Mouse (Mus musculus) gonadal fat pad, adult 2 months (tissue): ENCODE results near the gene Arhgap22. TPM values are rescaled to one million over a fixed set of nuclear protein-coding genes. Genes with fewer than 3 reads are reported as not detected.

Source experiments
- DNase-seq: peaks from one replicate; pipeline ENCODE4 v3.0.0-alpha.2; 2012; ENCODE audit warnings: low read depth
- polyA plus RNA-seq: library from polyadenylated mRNA; depleted of rRNA; stranded (reverse); fragments of >200 nt; gene quantifications from 2 replicates; pipeline ENCODE4 v1.2.3, GENCODE M21; 2012

Gene Arhgap22
- polyA plus RNA-seq, 1 experiment = 5.4 TPM

DNA sequence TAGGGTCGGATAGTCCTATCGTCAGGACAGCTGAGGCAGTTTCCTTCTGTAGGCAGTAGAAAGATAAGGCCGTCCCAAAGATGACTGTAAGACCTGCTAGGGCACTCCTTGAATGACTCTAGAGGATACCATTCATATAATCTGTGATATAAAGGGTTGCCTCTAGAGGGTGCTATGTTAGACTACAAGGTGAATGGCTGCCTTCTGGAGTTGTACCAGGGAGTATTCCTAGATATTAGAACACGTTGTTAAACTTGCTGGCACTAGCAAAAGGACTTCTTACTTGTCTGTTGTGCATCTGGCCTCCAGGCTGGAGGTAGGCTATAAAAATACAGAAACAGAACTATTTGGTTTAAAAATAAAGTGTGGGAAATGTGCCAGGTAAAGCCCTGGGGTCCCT is 117.2 kb downstream of the Arhgap22 start:
- DNase-seq = no peak

GRCm38 (mm10) chr14:33331627-33332026 is 117.8 kb downstream of the Arhgap22 start:
- no peak for DNase-seq

DNA sequence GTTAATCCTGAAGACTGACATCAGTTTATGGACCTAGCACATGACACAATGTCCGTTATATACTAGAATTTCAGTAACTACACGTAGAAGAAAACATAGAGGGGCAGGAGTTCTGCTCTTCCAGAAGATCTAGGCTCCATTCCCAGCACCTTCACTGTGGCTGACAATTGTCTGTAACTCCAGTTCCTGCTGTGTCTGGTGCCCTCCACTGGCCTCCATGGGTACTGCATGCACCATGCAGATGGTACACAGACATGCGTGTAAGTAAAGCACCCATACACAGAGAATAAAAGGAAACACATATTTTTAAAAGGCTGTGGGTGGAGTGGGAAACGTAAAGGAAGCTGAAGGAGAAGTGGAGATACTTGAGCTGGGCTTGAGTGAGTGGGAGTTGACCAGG is 120.0 kb downstream of the Arhgap22 start:
- DNase-seq = no peak

DNA sequence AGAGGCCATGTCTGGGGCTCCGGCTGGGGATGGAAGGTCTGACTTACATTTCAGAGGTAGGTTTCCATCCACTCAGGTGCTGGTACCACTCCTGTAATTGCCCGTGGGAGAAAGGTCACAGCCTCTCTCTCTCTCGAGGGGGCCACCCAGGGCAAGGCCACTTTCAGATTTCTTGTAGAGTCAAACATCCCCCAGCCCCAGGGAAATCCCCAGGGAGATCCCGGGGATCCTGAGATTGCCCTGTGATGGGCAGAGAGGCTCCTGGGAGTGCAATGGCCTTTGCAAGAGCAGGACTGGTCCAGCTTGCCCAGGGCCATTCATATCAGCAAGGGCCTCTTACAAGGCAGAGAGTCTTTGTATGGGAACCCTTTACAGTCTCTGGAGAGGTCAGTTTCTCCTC is 120.6 kb downstream of the Arhgap22 start:
- DNase-seq = no peak

DNA sequence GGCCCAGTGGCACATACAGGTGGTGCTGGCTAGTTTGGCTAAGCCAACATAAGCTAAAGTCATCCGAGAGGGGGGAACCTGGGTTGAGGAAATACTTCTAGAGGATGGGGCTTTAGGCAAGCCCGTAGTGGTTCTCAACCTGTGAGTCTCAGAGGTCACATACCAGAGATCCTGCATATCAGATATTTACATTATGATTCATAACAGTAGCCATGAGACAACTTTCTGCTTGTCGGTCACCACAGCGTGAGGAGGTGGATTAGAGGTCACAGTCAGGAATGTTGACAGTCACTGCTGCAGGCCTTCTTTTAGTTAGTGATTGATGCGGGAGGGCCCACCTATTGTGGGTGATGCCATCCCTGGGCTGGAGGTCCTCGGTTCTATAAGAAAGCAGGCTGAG is 121.9 kb downstream of the Arhgap22 start:
- no peak for DNase-seq

GRCm38 (mm10) chr14:33338684-33339083 is 124.9 kb downstream of the Arhgap22 start:
- no peak for DNase-seq

DNA sequence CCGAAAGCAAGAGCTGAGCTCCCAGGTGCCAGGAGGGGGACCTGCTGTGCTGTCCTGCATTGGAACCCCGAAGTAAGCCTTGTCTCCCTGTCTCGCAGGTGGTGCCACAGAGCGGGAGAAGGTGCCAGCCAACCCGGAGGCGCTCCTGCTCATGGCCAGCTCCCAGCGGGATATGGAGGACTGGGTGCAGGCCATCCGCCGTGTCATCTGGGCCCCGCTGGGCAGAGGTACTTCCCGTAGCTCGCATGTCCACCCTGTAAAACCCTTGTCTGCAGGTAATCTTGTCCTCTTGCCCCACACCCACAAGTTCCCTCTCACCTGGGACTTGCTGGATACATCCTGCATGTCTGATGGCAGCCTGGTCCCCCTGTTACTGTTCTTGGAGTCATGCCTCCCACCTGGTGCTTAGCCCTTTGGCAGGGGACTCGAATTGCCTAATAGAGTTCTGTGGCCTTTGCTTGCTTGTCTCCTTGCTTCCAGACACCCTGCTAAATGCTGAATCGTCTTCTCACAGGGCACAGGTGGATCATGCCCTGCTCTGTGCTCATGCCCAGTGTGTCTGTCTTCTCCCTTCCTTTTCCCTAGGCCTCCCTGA is 129.4 kb downstream of the Arhgap22 start:
- DNase-seq = no peak

DNA sequence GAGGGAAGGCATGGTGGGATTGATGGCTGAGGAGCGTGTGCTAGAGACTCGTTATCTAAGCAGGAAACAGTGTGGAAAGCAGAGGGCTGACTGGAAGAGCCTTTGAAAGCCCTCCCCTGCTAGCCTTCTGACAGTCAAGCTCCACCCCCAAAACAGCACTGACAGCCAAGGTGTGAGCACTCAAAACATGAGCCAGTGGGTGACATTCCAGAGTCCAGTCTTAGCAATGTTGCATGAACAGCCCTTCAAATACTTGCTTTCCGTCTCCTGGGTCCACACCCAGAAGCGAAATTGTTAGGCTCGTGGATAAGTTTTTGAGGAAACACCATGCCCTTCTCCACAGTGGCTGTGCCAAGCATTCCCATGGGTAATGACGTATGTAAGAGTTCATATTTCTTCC is 132.7 kb downstream of the Arhgap22 start:
- no peak for DNase-seq

GRCm38 (mm10) chr14:33347738-33348137 is 133.9 kb downstream of the Arhgap22 start:
- no peak for DNase-seq

DNA sequence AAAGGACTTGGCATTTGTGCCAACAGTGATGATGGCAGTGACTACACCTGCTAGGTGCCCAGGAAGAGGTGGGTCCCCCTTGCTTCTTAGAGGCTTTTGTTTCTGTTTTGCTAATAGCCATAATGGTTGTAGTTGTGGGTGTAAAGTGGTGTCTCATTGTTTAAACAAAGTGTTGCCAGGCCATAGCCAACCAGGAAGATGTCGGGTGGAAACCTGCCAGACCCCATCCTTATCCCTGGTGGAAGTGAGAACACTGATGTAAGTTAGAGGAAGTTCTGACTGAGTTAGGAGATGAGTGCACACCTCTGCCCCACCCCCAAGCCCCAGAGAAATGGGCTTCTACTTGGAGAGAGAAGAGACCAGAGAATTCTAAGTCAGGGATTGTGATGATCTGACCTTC is 134.3 kb downstream of the Arhgap22 start:
- DNase-seq = no peak

GRCm38 (mm10) chr14:33351019-33351418 is 137.2 kb downstream of the Arhgap22 start:
- DNase-seq = no peak

- DNase-seq = peak; percentile 76
These were observed 138.3 kb downstream of the Arhgap22 start for GRCm38 (mm10) chr14:33351984-33352722.

GRCm38 (mm10) chr14:33352890-33353289 is 139.1 kb downstream of the Arhgap22 start:
- DNase-seq = no peak

DNA sequence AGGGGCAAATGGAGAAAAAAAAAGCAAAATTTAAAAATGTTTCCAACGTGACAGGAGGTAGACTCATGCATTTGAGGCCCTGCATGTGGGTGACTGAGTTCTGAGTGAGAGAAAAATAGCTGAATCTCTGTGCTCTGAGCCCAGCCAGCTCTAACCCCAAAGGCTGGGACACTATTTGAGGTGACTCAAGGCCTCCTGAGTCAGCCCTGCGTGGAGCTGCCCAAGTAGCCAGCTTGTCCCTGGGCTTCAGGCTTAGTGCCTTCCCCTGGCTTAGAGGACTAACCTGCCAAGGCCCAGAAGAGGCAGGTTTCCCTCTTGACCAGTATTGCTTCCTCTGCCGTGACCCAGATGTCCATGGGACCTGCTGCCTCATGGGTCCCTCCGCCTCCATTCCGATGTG is 141.4 kb downstream of the Arhgap22 start:
- no peak for DNase-seq

DNA sequence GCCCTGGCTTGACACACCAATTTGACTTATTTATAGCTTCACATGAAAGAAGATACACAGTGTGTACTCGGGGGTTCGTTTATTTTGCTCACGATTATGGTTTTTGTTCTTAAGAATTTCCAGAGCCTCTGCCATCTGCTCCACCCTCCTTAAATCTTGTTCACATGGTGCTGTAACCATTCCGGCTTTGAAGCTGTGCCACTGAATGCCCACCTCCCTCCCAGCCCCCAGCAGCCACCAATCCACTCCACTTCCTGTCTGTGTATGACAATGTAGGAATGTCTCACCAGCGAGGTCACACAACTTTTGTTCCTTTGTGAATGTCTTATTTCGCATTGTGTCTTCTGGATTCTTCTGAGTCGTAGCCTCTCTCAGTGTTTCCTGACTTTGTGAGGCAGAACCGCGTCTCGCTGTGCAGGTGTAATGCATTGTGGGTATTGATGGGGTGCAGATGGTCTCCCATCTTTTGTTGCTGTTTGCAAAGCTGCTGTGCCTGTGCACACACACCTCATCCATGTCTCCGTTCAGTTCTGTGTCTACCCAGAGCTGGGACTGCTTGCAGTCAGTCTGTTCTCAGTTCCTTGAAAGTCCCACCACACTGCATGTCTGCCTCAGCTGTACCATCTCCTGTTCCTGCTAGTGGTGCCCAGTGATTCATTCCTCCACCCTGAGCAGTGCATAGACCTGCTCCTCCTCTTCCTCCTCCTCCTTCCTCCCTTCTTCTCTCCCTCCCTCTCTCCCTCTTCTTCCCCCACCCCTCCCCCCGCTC is 144.0 kb downstream of the Arhgap22 start:
- DNase-seq = no peak

- no peak for DNase-seq
These were observed 145.1 kb downstream of the Arhgap22 start for GRCm38 (mm10) chr14:33358891-33359290.

DNA sequence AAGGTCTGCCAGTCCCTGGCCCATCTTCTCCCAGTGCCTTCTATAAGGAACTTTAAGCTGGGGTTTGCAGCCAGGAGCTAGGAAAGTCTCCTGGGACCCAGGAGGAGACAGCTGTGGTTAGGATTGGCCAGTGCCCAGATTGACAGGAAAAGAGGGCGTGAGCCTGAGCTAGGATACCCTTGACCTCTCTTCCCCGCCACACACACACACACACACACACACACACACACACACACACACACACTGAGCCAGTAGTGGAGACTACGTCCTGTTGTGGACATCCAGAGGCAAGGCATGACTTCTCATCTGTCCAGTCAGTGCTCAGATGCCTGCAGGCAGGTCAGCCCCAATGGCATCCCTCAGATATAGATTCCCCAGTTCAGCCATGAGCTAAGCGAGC is 147.7 kb downstream of the Arhgap22 start:
- no peak for DNase-seq

DNA sequence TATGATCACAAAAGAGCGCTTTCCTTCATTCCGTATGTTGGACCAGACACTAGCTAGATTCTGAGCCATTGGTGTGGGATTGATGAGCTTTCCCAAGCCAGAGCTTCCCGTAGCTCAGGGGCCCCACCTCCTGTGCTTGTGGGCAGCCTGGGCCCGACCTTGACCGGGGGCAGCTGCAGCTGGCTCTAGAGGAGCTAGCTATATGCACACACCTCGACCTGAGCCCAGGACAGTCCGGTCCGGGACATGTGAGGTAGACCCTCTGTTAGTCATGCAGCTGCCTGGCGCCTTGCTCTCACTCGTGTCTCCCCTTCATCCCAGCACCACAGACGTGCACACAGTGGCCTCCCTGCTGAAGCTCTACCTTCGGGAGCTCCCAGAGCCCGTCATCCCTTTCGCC is 148.3 kb downstream of the Arhgap22 start:
- no peak for DNase-seq

- DNase-seq = no peak
These were observed 149.0 kb downstream of the Arhgap22 start for GRCm38 (mm10) chr14:33362807-33363206.

DNA sequence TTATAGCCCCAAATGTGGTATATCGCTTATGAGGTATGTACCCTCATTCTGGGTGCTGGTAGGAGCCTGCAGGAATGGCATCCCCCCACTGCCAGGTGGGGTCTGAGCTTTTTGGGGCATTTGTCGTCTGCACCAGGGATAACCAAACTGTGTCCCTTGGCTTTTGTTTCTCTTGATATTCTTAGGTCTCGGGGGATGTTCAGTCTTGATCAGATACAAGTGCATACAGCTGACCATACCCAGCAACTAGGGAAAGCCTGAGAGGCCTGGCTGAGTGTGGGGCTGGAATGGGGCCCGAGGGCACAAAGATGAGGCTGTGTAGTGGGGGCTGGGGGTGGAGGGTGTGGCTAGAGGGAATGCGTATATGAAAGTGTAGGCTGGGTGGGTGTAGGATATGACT is 149.8 kb downstream of the Arhgap22 start:
- no peak for DNase-seq

GRCm38 (mm10) chr14:33364061-33364460 is 150.2 kb downstream of the Arhgap22 start:
- DNase-seq = no peak

- no peak for DNase-seq
These were observed 153.3 kb downstream of the Arhgap22 start for GRCm38 (mm10) chr14:33366891-33367777.
